Mouse (Mus musculus) testis, adult 2 months (tissue): ENCODE data around the gene B9d1. TPM values are rescaled to one million over a fixed set of nuclear protein-coding genes. Genes with fewer than 3 reads are reported as not detected.

Experiments
- H3K27ac ChIP-seq: fragments of 200-500 bp; 2 replicates; pipeline ENCODE4 v1.5.1; 2012; ENCODE audit warnings: low read depth, low read length; ENCODE audit not compliant: control insufficient read depth, insufficient read depth
- H3K27me3 ChIP-seq: fragments of 200-500 bp; 2 replicates; pipeline ENCODE4 v1.6.1; 2012; ENCODE audit warnings: mild to moderate bottlenecking, low read length, moderate library complexity; ENCODE audit not compliant: control insufficient read depth, insufficient read depth
- H3K36me3 ChIP-seq: fragments of 200-500 bp; 2 replicates; pipeline ENCODE4 v1.6.1; 2012; ENCODE audit warnings: mild to moderate bottlenecking, low read length; ENCODE audit not compliant: control insufficient read depth, insufficient read depth
- H3K4me1 ChIP-seq: fragments of 200-500 bp; 2 replicates; pipeline ENCODE4 v1.6.1; 2012; ENCODE audit warnings: low read length; ENCODE audit not compliant: control insufficient read depth, insufficient read depth
- H3K4me3 ChIP-seq: fragments of 200-500 bp; 2 replicates; pipeline ENCODE4 v1.5.1; 2012; ENCODE audit warnings: low read depth, mild to moderate bottlenecking, low read length, moderate library complexity, mixed read lengths; ENCODE audit not compliant: control insufficient read depth
- CTCF ChIP-seq: fragments of 200-500 bp; IDR thresholded peaks from 2 replicates; pipeline ENCODE4 v1.5.1; 2012; ENCODE audit warnings: low read depth, mild to moderate bottlenecking, inconsistent platforms, low read length, moderate library complexity; ENCODE audit not compliant: control insufficient read depth, insufficient read depth, insufficient replicate concordance
- POLR2A ChIP-seq: fragments of 200-500 bp; IDR thresholded peaks from 2 replicates; pipeline ENCODE4 v1.6.1; 2012; ENCODE audit warnings: low read depth, mild to moderate bottlenecking, inconsistent platforms, low read length, moderate library complexity; ENCODE audit not compliant: control insufficient read depth
- polyA plus RNA-seq: library from polyadenylated mRNA; depleted of rRNA; stranded (reverse); fragments of >200 nt; gene quantifications from 2 replicates; pipeline ENCODE4 v1.2.3, GENCODE M21; 2012; rRNA removed

Gene B9d1
- polyA plus RNA-seq, 1 experiment: 310 TPM

GRCm38 (mm10) chr11:61547710-61548109 is 42.8 kb downstream of the B9d1 start:
- TF ChIP-seq CTCF (no peak), POLR2A (no peak)
- Histone ChIP-seq H3K36me3 (no peaks in the 10 kb centered on the region; the same call in 1 of the 2 replicates), H3K4me3 (no peak overlapping the region), H3K27me3 (no peaks in the 10 kb centered on the region), H3K4me1 (no peaks in the 10 kb centered on the region), H3K27ac (no peak overlapping the region)

GRCm38 (mm10) chr11:61550631-61551030 is 45.7 kb downstream of the B9d1 start:
- Histone ChIP-seq H3K36me3 (no peaks in the 10 kb centered on the region; the same call in 1 of the 2 replicates), H3K4me1 (no peaks in the 10 kb centered on the region), H3K27ac (no peak overlapping the region), H3K4me3 (no peak overlapping the region), H3K27me3 (no peaks in the 10 kb centered on the region)
- TF ChIP-seq CTCF: no peak
- TF ChIP-seq POLR2A: no peak

GRCm38 (mm10) chr11:61553015-61553754 is 48.2 kb downstream of the B9d1 start:
- Histone ChIP-seq H3K27me3 (no peaks in the 10 kb centered on the region), H3K27ac (no peak overlapping the region), H3K36me3 (no peaks in the 10 kb centered on the region; the same call in 1 of the 2 replicates), H3K4me1 (no peaks in the 10 kb centered on the region), H3K4me3 (no peak overlapping the region)
- TF ChIP-seq CTCF (no peak), POLR2A (no peak)

- H3K4me1 ChIP-seq: no peaks in the 10 kb centered on the region
- peak overlapping the region; percentile 16; the same call in 1 of the 2 replicates for H3K4me3 ChIP-seq
- H3K36me3 ChIP-seq: no peaks in the 10 kb centered on the region; the same call in 1 of the 2 replicates
- H3K27me3 ChIP-seq: no peaks in the 10 kb centered on the region
- no peak overlapping the region for H3K27ac ChIP-seq
- no peak for TF ChIP-seq POLR2A
- no peak for TF ChIP-seq CTCF
These were observed 54.6 kb downstream of the B9d1 start for GRCm38 (mm10) chr11:61559572-61559971.

GRCm38 (mm10) chr11:61562421-61562820 is 57.5 kb downstream of the B9d1 start:
- H3K36me3 ChIP-seq: no peaks in the 10 kb centered on the region; the same call in 1 of the 2 replicates
- no peaks in the 10 kb centered on the region for H3K27me3 ChIP-seq
- no peak overlapping the region for H3K27ac ChIP-seq
- H3K4me1 ChIP-seq: no peaks in the 10 kb centered on the region
- no peak overlapping the region for H3K4me3 ChIP-seq
- TF ChIP-seq POLR2A: no peak

Other genes with a start within 250 kb of the B9d1 start
- gene Aldh3a2, start 237.7 kb upstream of the B9d1 start, polyA plus RNA-seq: 18.3 and 21.3 TPM in 2 replicates
- 69.1 and 87.1 TPM in 2 replicates for gene Slc47a2, start 162.3 kb upstream of the B9d1 start, polyA plus RNA-seq
- 0.82 and 1.4 TPM in 2 replicates for gene Slc47a1, start 126.8 kb upstream of the B9d1 start, polyA plus RNA-seq
- gene Rnf112, start 51.0 kb upstream of the B9d1 start, polyA plus RNA-seq: 18.2 and 18.4 TPM in 2 replicates
- gene Mfap4, start 19.7 kb upstream of the B9d1 start, polyA plus RNA-seq: 24.6 and 29.5 TPM in 2 replicates
- gene Mapk7, start 10.7 kb upstream of the B9d1 start, polyA plus RNA-seq: 9.6 and 10.6 TPM in 2 replicates
- 18.3 and 25.7 TPM in 2 replicates for gene Epn2, start 74.5 kb downstream of the B9d1 start, polyA plus RNA-seq
- gene Grap, start 148.1 kb downstream of the B9d1 start, polyA plus RNA-seq: 2.2 and 3.0 TPM in 2 replicates
- gene Fam83g, start 178.9 kb downstream of the B9d1 start, polyA plus RNA-seq: 1.1 and 1.3 TPM in 2 replicates
- 0.27 and 0.31 TPM in 2 replicates for gene Slc5a10, start 215.7 kb downstream of the B9d1 start, polyA plus RNA-seq